Mouse (Mus musculus) cerebellum, postnatal 36 days (tissue): ENCODE results near the gene Nat8f7.
"Not testable (repeated sequence)": the region's sequence is repeated elsewhere in the genome, so short reads cannot be mapped to it uniquely, and the experiment has no call there.

Experiments used
- DNase-seq, 2 experiments: peaks; one replicate each; pipeline ENCODE4 v3.0.0; 2021 to 2022; ENCODE audit warnings: mixed read lengths in 2 of 2

Gene Nat8f7

GRCm38 (mm10) chr6:85713105-85713504, at the start of gene Nat8f7:
Gene Nat8f7 (minus strand): TSS chr6:85713205.
- not testable (repeated sequence) for DNase-seq

- not testable (repeated sequence) for DNase-seq
Measured at GRCm38 (mm10) chr6:85762678-85763077, 49.7 kb upstream of the Nat8f7 start.

- not testable (repeated sequence) for DNase-seq
Measured at GRCm38 (mm10) chr6:85755705-85756249, 42.8 kb upstream of the Nat8f7 start.

GRCm38 (mm10) chr6:85709607-85710006, 3.4 kb downstream of the Nat8f7 start:
- DNase-seq = not testable (repeated sequence)

- peak in 1 of 2 experiments; percentile 15 for DNase-seq
Measured at GRCm38 (mm10) chr6:85709206-85709605, 3.8 kb downstream of the Nat8f7 start.

- peak in 1 of 2 experiments; percentile 4 for DNase-seq
Measured at GRCm38 (mm10) chr6:85701943-85702342, 11.1 kb downstream of the Nat8f7 start.
